Mouse (Mus musculus) embryo, embryonic 10.5 days (tissue): Measurements from ENCODE around the gene Hdac5.

Experiments used
- DNase-seq: peaks from one replicate; pipeline ENCODE4 v3.0.0-alpha.2; 2015; ENCODE audit warnings: low spot score

The Hdac5 gene

DNA sequence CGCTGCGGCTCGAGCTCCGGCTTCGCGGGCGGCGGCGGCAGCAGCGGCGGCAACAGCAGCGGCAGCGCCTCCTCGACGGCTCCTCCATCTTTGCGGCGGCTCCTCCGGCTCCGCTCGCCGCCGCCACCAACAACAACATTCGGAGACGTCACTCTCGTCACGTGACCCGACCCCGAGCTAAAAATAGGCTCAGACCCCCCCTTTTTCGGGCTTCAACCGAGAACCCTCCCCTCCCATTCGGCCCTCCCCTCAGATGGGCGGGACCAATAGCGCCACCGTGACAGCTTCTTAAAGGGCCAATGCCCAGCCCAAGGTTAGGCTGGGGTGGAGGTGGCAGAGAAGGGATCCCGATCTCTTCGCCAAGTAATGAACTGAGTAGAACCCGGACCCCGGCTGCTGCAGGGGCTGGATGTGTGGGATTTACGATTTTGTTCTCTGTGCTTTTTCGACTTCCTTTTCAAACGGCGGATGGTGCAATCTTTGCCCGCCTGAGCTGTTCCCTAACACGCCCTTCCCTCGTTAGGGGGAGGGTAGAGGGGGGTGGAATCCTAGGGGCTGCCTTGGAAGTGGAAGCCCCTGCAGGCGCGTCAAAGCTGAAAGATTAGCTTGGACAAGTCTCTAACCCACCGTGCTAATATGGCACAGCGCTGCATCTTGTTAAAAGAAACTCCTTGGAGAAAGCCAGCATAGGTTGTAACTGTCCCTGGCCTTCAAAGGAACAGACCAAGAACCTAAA is at the start of gene Hdac5:
Gene Hdac5 (minus strand): TSS at position 161 of the 736 bp plus-strand sequence.
- DNase-seq: peak; percentile 100

GRCm38 (mm10) chr11:102279595-102279994 is 49.6 kb upstream of the Hdac5 start:
- no peak for DNase-seq

DNA sequence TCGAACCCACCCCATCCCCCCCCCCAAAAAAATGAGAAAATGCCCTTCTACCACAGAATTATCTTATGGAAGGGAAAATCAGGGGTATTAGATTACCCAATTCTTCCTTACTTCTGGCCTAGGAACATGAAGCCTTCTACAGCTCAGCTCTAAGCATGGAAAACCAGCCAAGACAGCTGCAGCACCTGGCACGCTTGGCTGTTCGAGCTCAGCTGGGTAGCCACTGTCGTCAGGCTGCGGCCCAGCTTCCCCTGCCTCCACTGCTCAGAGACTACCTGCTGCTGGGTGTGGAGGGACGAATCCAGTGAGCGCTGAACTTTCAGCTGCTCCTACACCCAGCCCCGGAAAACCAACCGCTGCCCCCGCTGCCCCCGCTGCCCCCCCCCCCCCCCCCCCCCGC is 47.8 kb upstream of the Hdac5 start:
- no peak for DNase-seq

- peak; percentile 71 for DNase-seq
These were observed 46.5 kb upstream of the Hdac5 start for GRCm38 (mm10) chr11:102276411-102276915.

GRCm38 (mm10) chr11:102268520-102269244 is 38.7 kb upstream of the Hdac5 start, which contains the start of gene Asb16:
Gene Asb16, plus strand, starts transcription at chr11:102268743.
- no peak for DNase-seq

GRCm38 (mm10) chr11:102267480-102267879 is 37.5 kb upstream of the Hdac5 start:
- peak; percentile 89 for DNase-seq

DNA sequence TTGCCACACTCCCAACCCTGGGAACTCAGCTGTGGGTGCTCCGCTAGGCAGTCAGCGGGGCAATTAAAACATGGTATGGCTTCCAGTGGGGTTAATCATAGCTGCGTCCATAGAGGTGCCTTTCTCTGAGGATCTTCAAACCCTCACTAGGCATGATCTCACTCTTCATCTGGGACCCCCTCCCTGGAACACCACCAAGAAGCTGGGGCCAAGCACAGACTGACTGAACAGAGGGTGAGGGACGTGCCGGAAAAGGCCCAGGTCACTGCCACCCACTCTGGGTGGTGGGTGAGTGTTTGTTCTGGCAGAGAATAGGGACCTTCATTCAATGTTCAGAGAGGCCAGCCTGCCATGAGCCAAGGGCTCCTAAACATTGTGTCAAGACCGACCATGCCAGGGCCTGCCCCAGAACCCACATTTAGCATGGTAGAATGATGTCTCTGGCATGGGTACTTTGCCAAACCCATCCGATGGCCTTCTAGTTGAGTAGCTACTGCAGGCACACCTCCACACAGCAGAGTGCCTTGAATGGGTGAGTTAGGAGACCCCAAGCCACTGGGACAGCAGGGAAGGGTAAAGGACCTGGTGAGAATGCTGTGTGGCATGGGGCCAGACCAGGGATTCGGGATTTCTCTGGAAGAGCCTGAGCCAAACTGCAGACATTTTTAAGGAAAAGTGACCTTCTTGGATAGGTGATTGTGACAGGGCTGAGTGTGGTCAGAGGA is 36.8 kb upstream of the Hdac5 start:
- no peak for DNase-seq

DNA sequence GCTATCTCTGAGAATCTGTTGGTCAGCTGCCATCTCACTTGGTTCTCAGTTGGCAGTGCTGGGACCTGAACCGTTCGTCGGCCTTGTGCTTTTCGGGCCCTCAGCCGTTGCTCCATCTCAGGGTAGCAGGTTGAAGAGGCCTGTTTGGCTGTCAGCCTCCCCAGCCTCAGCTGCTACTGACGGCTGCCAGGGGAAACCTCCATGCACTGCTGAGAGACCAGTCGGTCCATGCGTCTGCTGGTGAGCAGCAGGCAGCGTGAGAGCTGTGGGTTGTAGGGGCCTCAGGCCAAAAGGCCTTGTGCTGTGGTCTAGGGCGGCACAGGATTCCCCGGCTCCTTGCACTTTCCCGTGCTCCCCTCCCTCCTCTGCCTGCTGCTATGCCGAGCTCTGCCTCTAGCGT is 35.9 kb upstream of the Hdac5 start:
- no peak for DNase-seq

DNA sequence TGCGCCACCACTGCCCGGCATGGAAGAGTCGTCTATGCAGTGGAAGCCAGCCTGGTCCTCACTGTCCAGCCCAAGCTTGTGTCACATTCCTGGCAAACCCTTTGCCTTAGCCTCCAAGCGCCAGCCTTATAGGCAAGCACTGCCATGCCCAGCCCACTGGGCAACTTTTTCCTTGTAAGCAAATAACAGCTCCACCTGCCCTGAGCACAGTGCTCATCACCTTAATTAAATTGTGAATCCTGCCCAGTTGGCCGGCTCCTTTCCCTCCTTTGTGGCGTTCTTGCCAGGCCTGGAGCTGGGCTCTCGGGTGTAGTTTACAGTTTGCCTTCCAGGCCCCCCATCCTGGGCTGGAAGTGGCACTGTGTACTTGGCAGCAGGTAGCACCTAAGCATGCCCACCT is 33.2 kb upstream of the Hdac5 start:
- DNase-seq: no peak

DNA sequence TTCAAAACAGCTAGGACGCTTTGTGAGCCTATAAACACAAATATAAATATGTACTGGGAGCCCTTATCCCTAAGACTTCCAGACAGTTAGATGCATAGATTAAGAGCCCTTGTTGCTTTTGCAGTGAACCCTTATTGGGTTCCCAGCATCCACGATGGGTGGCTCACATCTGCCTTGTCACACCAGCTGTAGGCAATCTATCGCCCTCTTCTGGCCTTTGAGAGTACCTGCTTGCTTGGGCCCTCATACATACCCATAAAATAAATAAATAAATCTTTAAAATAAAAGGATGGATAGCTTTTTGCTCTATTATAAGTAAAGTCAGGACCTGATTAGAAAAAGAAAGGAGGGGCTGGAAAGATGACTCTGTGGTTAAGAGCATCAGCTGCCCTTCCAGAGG is 28.6 kb upstream of the Hdac5 start:
- DNase-seq: no peak

- DNase-seq: no peak
These were observed 28.1 kb upstream of the Hdac5 start for GRCm38 (mm10) chr11:102258095-102258494.

GRCm38 (mm10) chr11:102257514-102257913 is 27.5 kb upstream of the Hdac5 start:
- peak; percentile 56 for DNase-seq

DNA sequence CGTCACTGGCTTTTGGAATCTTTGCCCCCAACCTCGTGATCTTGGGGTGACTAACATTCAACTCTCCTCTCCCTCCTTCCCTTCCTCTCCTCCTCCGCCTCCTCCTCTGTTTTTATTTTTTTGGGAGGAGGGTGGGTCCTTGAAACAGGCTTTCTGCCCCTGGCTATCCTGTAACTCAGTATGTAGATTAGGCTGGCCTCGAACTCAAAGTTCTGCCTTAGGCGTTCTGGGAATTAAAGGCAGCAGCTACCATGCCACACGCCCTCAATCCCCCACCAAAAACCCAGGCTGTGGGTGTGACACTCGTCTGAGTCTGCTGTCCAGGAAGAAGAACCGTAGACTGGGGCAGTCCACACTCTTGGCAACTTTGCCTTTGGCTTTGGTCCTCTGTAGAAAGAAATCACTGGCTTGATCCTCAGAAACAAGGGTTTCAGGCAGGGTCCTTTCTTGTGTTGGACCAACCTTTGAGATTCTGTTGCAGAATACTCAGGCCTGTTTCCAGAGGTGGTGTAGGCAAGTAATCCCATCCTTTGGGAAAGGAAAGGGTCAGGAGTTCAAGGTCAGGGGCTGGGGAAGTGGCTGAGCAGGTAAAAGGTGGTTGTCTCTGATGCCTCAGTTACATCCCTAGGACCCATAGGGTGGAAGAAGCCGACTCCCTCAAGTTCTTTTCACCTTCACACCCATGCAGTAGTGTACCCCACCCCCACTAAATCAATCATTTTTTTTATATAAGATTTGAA is 19.6 kb upstream of the Hdac5 start:
- DNase-seq: no peak

GRCm38 (mm10) chr11:102248630-102249230 is 18.8 kb upstream of the Hdac5 start, which contains the start of gene BC030867:
Gene BC030867, plus strand, starts transcription at chr11:102248882.
- DNase-seq: peak; percentile 100

DNA sequence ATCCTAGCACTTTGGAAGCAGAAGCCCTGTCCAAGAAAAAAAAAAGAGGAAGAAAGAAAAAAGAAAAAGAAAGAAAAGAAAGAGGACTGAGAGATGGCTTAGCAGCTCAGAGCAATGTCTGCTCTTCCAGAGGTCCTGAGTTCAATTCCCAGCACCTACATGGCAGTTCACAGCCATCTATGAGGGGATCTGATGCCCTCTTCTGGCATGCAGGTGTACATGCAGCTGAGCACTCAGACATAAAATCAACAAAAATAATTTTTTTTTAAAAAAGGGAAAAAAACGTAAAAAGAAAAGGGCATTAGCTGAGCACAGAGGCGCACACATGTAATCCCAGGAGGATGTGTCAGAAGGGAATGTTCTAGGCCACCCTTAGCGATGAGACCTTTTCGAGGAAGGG is 16.9 kb upstream of the Hdac5 start:
- no peak for DNase-seq

DNA sequence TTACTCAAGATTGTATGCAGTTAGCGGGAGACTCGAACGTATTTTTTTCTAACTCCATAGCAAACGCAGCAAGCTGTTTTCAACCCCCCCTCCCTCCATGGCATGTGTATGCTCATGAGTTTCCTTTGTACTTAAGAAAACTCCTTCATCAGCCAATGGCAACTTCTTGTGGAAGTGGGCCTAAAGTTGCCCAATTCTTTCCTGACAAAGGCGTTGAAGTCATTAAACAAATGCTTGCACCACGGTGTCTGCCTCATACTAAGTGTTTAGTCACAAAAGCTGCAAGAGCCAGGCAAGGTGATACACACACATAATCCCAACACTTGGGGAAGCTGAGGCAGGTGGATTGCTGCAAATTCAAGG is 16.3 kb upstream of the Hdac5 start:
- no peak for DNase-seq

DNA sequence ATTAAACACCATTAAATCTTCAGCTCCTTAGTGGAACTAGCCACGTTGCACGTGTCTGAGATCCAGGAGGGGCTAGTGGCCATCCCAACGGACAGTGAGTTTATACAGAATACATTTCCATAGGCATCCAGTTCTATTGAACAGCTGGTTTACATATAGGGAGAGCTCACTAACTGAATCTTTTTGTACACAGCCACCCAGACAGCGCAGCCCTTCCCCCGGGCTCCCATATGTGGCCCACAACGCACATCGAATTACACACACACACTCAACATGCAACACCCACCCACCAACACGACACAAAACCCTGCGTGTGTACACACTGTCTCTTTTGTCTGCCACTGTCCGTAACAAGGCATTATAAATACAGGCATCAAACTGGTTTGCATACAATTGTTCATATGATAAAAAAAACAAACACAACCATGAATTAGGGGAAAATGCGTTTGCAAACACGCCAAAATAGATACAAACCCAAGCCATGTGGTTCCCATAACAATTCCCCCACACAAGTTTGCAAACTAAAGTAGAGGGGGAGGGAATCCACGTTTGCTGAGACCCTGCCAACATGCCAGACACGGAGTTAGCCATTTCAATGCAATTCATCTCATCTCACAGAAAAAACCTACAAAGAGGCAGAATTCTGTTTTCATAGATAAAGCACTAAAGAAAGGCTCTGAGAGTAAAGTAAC is 15.8 kb upstream of the Hdac5 start:
- DNase-seq: no peak

- peak; percentile 77 for DNase-seq
These were observed 15.0 kb upstream of the Hdac5 start for GRCm38 (mm10) chr11:102244926-102245449.

DNA sequence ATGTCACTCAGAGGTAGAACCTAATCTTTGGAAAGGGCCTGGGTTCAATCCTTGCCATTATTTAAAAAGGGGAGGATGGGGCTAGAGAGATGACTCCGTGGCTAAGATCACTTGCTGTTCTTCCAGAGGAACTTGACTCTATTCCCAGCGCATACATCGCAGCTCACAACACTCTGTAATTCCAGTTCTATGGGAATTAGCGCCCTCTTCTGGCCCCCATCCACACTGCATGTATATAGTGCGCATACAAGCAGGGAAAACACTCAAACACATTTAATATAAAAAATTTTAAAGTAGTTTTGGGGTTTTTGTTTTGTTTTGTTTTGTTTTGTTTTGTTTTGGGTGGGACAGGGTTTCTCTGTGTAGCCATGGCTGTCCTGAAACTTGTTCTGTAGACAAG is 11.9 kb upstream of the Hdac5 start:
- no peak for DNase-seq

DNA sequence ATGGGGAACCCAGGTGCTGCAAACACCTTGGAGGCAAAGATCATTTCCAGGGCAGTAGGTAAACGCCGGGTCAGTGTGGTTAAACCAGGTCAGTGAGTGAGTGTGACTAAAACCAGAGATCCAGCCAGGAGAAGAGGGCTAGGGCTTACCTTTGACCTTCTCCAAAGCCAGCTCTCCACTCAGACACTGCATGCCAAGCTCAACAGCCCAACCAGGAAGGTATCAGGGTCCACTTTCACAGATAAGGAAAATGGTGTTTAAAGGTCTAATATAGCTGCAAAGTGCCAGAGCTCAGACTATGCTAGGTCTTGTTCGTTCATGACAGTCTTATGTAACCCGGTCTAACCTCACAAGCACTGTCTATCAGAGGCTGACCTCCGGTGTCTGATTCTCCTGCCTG is 11.3 kb upstream of the Hdac5 start:
- DNase-seq: no peak

DNA sequence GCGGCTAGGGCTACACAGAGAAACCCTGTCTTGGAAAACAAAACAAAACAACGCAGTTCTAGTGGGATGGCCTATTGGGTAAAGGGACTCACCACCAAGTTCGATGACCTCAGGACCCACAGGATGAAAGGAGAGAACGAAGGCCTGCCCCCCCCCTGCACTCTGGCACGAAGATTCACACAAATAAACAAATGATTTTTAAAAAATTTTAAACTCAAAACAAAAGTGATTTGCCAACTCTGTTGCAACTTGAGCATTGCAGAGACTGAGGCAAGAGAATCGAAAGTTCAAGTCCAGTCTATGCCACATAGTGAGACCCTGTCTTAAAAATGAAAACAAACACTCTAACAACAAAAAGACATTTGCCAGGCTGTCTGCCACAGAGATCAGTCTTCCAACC is 10.7 kb upstream of the Hdac5 start:
- no peak for DNase-seq
